Mouse (Mus musculus): ENCODE results near the gene Lcn12. TPM values are rescaled to one million over a fixed set of nuclear protein-coding genes. Genes with fewer than 3 reads are reported as not detected.

The Lcn12 gene
- total RNA-seq, 2 experiments from 2014 or later, result not detected

DNA sequence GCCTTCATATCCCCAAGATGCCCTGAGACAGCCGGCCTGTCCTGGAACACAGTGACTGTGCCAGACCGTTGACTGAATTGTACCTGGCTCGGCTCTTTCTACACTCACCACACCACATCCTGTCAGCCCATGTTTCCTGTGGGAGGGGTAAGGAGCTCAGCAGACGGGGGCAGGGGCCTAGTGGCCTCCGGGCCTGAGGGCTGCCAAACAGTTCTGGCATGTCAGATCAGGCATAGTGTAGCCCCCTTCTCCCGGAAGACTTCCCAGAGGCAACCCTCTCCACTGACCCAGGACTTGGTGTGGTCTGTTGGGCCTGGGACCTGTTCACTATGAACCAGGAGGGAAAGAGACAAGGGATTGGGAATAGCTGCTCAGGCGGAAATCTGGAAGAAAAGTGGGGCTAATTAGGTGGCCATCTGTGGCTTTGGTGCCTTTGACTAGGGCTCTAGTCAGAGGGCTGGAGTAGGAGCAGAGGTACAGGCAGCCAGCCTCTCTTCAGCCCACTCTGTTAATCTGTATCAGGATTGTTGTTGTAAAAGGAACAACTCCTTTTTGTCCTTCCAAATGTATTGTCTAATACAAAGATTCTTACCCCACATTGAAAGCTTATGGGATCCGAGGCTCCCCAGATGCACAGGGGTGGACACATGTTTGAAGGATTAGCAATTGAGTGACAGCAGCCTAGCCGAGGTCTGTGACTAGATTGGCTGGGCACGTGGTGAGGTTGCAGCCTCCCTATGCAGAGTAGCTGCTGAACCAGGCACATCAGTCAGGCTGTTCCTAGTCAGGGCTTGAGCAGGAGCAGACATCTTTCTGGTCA is 27.7 kb downstream of the Lcn12 start:
- H3K27ac ChIP-seq, result peak overlapping the region; percentile 43
- intact Hi-C loops (cut with DNase I), result no loop called here
- no peak overlapping the region for H3K4me3 ChIP-seq
- DNase-seq, result no peak
- no peak for TF ChIP-seq CTCF (IDR thresholded peaks at IDR 0.05)

- intact Hi-C loops (cut with DNase I), result no loop called here
- no peak for DNase-seq
- no peak for TF ChIP-seq CTCF (IDR thresholded peaks at IDR 0.05)
- Histone ChIP-seq H3K27ac (no peak overlapping the region), H3K4me3 (no peak overlapping the region)
These were observed 28.5 kb downstream of the Lcn12 start for GRCm38 (mm10) chr2:25465256-25465655.

DNA sequence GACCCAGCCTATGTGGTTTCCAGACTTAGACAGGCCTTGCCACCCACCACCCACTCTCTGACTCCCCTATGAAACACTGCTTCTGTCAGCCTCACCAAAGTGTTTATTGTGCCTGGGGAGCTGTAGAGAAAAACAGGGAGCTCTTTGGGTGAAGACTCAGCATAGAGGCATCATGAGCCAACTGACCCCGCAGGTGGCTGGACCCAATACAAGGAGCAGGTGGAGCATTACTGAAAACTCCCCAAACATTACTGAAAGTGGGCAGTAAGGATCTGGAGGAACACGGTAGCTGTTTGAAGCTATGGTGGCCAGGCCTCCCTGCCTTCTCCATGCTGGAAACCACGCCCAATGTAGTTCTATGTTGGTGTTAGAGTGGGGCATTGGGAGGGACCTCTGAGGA is 30.1 kb downstream of the Lcn12 start:
- Histone ChIP-seq H3K4me3 (no peak overlapping the region), H3K27ac (no peak overlapping the region)
- intact Hi-C loops (cut with DNase I), result no loop called here
- DNase-seq, result no peak
- no peak for TF ChIP-seq CTCF (IDR thresholded peaks at IDR 0.05)

- peak overlapping the region; percentile 98 for H3K27ac ChIP-seq
- intact Hi-C loops (cut with DNase I), result no loop called here
- no peak for TF ChIP-seq CTCF (IDR thresholded peaks at IDR 0.05)
- DNase-seq, result no peak
- peak overlapping the region; percentile 90 for H3K4me3 ChIP-seq
These were observed 32.3 kb downstream of the Lcn12 start for GRCm38 (mm10) chr2:25461407-25461806.

DNA sequence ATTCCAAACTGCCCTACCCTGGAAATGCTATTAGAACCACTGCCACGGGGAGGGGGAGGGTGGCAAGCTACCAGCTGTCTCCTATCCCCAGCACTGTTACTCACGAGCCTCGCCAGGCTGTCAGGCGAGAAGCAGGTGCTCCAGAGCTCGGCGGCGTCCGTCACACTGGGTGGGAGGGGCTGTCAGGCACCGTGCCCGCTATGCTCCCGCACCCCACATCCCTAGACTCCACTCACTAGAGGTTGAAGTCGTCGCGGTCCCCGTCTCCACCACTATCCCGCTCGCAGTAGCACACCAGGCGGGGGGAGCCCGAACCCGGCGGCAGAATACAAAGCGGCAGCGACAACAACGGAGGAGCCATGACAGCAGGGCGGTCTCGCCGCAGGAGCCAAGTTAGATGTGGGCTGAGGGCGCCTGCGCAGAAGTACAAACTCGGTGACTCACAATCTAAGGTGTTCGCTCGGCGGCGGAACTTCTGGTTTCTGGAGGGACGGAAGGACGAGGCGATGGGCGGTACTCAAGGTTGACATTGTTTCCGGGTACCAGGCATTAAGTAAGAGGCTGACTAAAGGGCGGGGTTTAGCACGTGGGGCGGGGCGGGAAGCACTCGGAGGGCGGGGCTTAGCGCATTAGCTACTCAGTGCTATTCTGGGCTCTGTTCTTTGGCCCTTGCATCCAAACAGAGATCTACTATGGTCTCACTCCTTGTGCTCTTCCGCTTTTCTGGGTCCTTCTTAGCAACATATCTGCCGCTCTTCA is 33.0 kb downstream of the Lcn12 start, which contains the start of gene Paxx:
Gene Paxx, minus strand, starts transcription at position 544 of the 759 bp plus-strand sequence.
- peak within 1 kb of the TSS; percentile 90 for H3K4me3 ChIP-seq
- peak; percentile 94 for DNase-seq
- H3K27ac ChIP-seq, result peak within 1 kb of the TSS; percentile 98
- no peak for TF ChIP-seq CTCF (IDR thresholded peaks at IDR 0.05)
- intact Hi-C loops (cut with DNase I), result no loop called here

DNA sequence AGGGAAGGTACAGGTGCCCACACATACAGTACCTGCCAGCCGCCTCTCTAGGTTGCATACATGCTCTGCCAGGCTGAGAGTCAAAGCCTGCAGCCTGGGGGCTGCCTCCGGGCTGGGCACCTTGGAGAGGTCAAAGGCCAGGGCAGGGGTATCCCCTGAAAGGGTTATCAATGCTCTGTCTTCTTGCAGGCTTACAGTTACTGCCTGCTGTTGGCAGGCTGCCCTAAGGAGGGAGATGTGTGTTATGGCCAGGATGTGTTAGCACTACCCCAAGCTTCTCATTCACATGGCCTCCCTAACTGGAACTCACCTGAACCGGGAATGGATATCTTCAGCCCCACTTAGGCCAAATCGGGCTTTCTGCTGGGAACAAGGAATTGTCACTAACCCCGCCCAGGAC is 33.6 kb downstream of the Lcn12 start:
- peak; percentile 55 for DNase-seq
- Histone ChIP-seq H3K4me3 (peak overlapping the region; percentile 90), H3K27ac (peak overlapping the region; percentile 98)
- no peak for TF ChIP-seq CTCF (IDR thresholded peaks at IDR 0.05)
- intact Hi-C loops (cut with DNase I), result no loop called here

GRCm38 (mm10) chr2:25458911-25459310 is 34.8 kb downstream of the Lcn12 start:
- Histone ChIP-seq H3K27ac (no peak overlapping the region), H3K4me3 (no peak overlapping the region)
- no peak for TF ChIP-seq CTCF (IDR thresholded peaks at IDR 0.05)
- intact Hi-C loops (cut with DNase I), result no loop called here
- DNase-seq, result peak; percentile 79

DNA sequence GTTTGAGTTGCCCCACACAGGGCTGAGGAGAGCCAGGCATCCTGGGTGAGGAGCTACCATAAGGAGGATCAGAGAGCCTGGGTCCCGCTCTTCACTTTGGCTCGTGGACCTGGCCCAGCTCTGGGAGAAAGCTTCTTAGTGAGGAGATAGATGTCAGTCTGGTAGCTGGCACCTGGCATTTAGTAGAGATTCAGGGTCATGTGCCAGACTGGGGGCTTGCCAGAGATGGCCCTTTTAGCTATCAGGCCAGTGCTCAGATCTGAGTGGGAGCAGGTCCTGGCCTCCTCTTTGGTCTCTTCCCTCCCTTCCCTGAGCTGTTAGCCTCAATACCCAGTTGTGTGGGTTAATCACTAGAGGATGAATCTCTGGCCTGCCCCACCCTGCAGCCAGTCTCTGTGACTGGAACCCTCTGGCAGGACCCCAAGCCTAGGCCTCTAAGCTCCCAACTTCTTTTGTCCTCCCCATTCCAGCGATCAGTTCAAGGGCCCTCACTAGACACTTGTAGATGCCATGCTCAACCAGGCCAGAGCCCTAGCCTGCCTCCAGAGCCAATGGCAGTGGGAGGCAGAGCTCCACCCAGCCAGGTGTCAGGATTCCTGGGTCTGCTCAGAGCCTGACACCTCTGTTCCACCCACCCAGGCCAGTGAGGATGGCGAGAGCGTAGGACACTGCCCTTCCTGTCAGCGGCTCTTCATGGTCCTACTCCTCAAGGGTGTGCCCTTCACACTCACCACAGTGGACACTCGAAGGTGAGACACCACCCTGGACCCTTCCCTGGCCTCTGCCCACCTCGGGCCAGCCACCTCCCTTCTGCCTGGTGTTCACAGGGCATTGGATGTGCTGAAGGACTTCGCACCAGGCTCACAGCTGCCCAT is 36.5 kb downstream of the Lcn12 start:
- no peak for DNase-seq
- Histone ChIP-seq H3K27ac (no peak overlapping the region), H3K4me3 (no peak overlapping the region)
- no peak for TF ChIP-seq CTCF (IDR thresholded peaks at IDR 0.05)
- intact Hi-C loops (cut with DNase I), result no loop called here

- no peak for DNase-seq
- Histone ChIP-seq H3K27ac (no peak within 1 kb of the TSS), H3K4me3 (no peak within 1 kb of the TSS)
- intact Hi-C loops (cut with DNase I), result no loop called here
- no peak for TF ChIP-seq CTCF (IDR thresholded peaks at IDR 0.05)
These were observed 37.3 kb downstream of the Lcn12 start, which contains the start of gene Clic3 for GRCm38 (mm10) chr2:25456205-25456953. TSS of gene Clic3 (plus strand) at chr2:25456838.

DNA sequence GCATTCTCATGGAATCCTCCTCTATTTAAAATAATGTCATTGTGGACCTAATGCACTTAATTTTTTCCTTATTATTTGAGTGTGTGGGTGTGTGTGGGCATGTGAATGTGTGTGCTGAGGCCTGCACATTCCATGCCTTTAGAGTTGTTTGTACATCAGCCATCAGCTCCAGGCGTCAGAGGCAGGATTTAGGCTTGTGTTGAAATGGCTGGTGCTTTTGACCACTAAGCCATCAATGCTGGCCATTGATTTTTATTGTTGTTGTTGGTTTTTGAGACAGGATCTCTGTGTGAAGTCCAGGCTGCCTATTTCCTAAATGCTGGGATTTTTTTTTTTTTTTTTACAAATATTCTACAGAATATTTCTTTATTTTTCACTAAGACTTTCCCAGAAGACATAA is 40.8 kb downstream of the Lcn12 start:
- intact Hi-C loops (cut with DNase I), result no loop called here

DNA sequence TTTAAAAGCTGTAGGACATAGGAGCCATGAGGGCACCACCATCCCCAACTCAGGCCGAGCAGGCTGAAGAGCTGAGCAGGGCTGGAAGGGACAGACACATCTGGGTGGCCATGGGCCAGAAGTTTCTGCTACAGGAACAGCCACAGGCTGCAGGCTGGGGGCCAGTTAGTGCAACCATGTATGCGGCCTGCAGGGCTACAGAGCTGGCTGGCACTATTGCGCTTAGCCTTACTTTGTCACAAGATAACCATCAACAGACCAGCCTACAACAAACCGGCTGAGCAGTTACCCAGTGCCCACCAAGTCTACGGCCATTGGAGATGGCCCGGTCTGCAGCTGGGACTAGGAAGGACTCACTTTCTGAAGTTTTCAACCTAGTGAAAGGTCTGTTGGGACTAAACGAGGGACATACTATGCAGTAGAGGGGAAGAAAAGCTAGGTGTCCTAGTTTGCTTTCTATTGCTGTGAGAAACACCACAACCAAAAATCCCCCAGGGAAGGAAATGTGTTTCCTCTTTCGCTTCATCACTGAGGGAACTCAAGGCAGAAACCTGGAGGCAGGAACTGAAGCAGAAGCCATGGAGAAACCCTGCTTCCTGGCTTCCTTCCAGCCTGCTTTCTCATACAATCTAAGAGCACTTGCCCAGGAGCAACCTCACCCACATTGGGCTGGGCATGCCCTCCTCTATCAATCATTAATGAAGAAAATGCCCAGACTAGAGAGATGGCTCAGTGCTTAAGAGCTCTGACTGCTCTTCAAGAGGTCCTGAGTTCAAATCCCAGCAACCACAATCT is 42.7 kb downstream of the Lcn12 start:
- Histone ChIP-seq H3K27ac (no peak overlapping the region), H3K4me3 (no peak overlapping the region)
- intact Hi-C loops (cut with DNase I), result no loop called here
- TF ChIP-seq CTCF (IDR thresholded peaks at IDR 0.05), result no peak
- DNase-seq, result peak; percentile 19

More for the DNA sequence above, 40.8 kb downstream of the Lcn12 start:
- H3K27ac ChIP-seq, result no peak overlapping the region
- DNase-seq, result no peak
- no peak for TF ChIP-seq CTCF (IDR thresholded peaks at IDR 0.05)
- no peak overlapping the region for H3K4me3 ChIP-seq

All from gastrocnemius, adult 2 months (tissue).